Mouse (Mus musculus) telencephalon, adult 2 months (tissue): ENCODE measurements around the gene Il10rb.
A peak's percentile ranks its signal among the peaks of the same experiment; 100 is the strongest.
"Not testable (repeated sequence)": the region's sequence is repeated elsewhere in the genome, so short reads cannot be mapped to it uniquely, and the experiment has no call there.

Source experiments
- DNase-seq: peaks from one replicate; pipeline ENCODE4 v3.0.0-alpha.2; 2011; ENCODE audit warnings: low read depth, low spot score

The Il10rb gene

DNA sequence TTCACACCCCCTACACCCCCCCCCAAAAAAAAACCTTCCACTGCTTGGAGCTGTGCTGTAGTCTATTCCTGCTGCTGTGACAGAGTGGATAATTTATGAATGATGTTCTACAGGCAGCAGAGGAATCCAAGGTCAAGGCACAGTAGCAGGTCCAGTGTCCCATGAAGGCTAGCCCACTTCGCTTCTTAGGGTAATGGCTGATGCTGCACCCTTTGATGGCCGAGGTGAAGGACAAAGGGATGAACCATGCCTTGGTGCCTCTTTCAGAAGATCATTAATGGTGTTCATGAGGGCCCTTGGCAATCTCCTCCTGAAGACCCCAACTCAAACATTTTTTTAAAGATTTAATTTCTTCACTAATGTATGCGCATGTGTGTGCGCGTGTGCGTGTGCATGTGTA is 10.4 kb downstream of the Il10rb start:
- DNase-seq, result no peak

DNA sequence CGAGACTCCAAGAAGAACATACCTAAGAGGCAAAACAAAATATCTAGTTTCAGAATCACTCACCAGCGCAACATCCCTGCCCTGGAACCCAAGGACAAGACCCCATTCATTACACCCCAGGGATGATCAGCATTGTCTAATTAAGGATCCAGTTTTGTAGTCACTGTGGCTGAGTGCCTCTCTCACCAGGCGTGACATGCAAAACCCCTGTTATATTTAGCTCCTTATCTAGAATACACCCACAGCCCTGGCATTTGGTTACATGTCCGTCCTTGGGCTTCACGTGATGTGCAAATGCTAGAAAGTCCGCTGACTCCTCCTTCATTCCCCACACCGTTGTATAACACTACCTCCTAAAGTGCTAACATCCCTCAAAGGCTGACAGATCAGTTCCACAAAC is 11.0 kb downstream of the Il10rb start:
- no peak for DNase-seq

DNA sequence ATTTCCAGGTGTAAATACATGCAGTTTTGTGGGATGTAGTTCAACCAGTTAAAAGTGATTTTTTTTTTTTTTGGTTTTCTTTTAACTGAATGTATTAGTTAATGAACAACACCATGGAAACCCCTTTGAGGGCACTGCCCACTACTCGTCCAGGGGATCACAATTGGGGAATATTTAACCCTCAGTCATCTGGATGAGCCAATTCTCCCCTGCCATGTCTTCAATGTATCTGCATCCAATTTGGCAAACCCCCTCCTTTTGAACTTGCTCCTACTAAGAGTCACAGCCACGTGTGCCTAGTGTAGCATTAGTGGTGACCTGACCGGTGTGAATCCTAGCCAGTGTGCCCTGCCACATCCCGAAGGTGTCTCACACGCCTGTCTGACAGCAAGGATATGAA is 12.6 kb downstream of the Il10rb start:
- DNase-seq, result no peak

DNA sequence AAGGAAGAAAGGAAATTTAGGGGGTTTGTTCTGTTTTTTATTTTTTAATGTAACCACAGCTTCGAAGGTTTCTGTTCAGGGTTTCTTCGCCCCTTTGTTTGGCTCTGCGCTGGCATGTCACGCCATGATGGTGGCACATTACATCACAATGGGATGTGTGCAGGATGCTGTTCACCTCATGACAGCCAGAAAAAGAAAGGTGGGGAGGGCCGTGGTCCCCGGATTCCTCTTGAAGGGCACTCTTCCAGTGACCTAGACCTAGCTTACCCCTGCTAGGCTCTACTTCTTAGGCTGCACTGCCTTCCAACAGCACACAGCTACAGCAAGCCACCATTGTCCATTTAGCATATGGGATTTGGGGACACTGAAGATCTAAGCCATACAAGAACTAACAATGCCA is 19.9 kb downstream of the Il10rb start:
- no peak for DNase-seq

DNA sequence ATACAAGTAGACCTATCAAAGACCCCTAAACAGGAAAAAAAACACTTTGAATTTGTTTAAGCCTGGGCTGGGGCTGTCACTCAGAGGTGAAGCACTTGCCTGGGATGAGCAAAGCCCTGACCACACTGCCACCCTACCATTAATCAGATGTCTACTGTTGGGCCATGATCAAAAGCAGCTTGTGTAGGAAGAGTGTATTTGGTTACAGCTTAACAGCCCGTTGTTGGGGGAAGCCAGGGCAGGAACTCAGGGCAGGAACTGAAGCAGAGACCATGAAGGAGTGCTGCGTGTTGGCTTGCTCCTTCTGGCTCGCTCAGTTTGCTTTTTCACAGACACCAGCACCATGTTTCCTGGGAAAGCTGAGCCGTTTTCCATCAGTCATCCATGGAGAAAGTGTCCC is 20.6 kb downstream of the Il10rb start:
- no peak for DNase-seq

DNA sequence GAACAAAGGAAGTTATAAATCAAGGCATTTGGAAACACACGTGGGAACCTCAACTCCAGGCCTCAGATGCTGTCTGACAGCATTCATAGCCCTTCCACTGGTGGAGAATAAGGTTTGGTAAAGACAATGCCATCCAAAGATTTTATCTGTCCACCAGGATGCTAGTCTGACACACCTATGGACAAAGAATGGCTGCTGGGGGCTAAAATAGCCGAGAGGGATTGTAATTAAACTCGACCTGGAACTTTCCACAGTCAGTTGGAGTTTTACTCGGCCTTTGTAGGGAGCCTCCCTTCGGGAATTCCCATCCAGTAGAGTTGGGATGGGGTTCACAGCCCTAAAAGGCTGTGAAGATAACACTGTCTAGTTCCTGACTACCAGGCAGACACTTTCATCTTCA is 21.5 kb downstream of the Il10rb start:
- no peak for DNase-seq

DNA sequence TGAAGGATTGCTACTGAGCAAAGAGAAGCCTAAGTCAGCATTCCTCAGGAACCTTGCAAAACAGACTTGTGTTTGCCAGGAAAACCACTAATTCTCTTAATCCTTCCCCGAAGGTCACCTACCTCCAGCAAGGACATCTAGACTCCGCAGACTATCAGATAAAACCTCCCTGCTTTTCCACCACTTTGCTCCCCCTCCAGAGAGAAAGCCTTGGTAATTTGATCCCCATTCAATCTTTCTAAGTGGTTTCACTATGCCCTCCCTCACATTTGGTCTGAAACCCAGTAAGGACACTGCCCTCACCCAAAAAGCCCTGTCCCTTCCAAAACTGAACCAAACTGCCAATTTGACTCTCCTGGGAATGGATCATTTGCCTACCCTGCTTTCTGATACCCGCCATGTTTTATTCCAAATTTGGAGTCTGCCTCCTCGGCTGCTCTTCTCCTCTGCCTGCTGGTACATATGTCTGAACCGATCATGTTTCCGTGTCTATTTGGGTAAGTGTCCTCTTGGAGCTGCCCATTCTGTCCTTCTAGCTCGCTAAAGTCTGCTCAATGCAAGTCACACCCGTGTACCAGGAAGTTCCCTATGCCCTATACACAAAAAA is 22.4 kb downstream of the Il10rb start:
- no peak for DNase-seq

DNA sequence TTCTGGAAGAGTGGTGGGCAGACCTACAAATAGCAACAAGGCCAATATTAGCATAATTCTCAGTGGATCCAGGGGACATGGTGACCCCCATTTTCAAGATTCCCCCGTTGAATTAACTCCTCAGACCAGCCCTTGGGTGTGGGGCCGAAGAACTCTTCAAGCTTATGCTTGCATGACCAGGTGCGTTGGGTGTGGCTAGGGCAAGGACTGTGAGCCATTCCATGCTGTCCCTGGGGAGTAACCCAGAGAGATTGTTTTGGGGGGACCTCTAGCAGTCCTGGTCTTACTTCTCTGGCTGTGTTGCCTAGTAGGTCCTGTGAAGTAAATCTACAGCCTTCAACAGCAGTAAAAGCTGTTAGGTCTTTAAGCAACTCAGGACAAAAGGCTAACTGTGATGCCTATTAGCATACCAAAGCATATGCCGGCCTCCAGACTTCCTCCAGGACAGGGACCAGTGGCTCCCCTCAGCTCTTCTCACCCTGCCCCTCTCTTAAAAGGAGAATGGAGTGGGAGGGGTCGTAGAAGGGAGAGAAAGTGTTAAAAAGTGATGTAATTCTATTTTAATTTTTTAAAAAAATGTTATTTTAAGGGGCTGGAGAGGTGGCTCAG is 26.9 kb downstream of the Il10rb start:
- no peak for DNase-seq

DNA sequence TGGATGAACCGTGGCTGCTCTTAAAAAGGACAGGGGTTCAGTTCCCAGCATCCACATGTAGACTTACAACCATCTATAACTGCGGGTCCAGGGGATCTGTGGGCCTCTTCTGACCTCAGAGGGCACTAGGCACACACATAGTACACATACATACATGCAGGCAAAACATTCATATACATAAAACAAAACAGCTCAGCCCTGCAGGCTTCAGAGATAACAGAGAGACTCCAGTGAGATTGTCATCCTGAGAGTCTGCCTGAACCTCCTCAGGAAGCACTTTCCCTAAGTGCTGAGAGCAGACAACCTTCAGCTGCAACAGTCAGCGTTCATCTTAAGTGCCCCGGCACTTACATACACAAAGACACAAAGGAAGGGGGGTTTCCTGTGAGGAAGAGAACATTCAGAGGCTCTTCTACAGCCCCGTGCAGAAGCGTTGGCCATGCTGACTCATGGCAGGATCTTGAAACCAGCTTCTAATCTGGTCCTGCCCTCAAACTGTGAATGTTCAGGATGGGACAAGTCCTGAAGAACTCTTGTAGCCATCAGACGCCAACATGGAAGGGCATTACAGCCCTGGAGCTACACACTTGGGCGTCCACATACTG is 27.5 kb downstream of the Il10rb start:
- no peak for DNase-seq

DNA sequence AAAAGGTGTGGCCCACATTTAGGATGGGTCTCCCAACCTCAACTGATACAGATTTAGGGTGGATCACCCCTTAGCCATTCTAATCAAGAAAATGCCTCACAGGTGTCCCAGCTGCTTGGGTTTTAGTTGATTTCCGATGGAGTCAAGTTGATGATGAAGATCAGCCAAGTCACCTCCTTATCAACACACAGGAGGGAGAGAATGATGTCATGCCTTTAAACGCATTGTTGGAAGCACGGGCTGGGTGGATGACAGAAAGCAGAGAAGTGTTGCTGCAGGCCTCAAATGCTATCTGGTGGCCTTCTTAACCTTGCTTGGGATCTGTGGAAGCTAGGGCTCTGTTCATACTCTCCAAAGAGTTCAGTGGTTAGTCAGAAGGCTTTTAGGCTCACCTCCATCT is 28.2 kb downstream of the Il10rb start:
- no peak for DNase-seq

DNA sequence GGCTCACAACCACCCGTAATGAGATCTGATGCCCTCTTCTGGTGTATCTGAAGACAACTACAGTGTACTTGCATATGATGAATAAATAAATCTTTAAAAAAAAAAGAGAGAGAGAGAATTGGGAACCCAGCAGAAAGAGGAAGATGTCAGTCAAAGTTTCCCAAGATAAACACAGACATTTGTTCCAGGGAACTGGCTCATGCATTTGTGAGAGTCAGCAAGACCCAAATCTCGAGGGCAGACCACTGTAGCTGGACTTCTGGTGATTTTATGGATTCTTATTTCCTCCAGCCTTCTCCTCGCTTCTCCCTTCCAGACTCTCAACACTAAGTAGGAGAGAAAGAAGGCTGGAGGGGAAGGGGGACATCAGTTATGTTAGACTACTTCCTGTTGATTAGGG is 32.1 kb downstream of the Il10rb start:
- DNase-seq, result no peak

DNA sequence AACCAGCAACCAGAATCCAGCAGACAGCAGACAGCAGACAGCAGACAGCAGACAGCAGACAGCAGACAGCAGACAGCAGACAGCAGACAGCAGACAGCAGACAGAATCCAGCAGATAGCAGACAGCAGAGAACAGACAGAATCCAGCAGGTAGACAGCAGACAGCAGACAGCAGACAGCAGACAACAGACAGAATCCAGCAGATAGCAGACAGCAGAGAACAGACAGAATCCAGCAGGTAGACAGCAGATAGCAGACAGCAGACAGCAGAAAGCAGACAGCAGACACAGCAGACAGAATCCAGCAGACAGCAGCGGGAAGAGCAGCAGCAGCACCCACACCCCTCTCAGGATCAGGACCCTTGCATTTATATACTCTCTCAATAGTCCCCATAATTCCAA is 32.6 kb downstream of the Il10rb start:
- not testable (repeated sequence) for DNase-seq

DNA sequence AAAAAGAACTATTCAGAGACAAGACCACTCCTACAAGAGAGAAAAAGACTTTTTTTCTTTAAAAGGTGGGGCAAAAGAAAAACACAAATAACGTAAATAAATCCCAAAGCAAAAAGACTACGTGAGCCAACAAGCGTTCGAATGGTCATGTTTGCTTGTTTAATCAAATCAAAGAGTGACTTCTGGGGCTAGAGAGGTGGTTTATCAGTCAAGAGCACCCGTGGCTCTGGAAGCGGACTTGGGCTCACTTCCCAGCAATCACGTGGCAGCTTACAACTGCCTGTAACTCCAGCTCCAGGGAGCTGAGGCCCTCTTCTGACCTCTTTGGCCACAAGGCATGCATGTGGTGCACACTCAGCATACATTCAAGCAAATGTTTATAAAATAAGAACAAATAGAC is 35.4 kb downstream of the Il10rb start:
- DNase-seq, result no peak

DNA sequence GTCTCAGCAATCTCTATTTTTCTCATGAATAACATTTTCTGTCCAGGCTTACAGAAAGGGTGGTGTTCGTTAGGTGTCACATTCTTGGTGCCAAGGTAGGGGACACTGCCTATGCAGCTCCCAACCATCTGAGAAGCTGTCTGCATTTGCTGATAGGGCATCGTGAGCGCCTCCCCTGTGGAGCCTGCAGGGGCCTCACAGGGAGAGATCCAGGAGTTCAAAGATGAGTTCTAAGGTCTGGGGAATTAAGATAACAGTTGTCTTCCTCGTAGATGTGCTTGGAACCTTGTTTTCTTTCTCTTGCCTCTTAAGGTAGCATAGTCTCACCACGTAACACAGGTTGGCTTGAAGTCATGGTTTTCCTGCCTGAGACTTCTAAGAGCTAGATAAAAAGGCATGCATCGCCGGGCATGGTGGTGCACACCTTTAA is 35.9 kb downstream of the Il10rb start:
- no peak for DNase-seq

DNA sequence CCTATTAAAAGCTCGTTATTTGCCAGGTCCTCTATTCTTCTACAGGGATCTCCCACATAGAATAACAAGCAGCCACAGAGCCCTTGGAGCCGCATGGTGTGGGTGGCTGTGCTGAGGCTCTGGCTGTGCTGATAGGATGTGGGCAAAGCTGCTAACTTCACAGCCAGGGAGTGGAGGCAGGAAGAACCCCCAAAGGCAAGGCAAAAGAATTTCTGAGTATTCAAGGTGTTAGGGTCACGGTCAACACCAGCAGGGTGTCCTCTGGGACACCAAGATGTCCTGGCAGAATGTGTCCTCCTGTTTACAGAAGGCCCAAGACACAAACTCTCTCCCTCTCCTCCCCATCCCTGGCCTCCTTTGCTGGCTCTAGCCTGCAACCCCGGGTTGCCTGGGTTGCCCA is 36.5 kb downstream of the Il10rb start:
- peak; percentile 39 for DNase-seq

DNA sequence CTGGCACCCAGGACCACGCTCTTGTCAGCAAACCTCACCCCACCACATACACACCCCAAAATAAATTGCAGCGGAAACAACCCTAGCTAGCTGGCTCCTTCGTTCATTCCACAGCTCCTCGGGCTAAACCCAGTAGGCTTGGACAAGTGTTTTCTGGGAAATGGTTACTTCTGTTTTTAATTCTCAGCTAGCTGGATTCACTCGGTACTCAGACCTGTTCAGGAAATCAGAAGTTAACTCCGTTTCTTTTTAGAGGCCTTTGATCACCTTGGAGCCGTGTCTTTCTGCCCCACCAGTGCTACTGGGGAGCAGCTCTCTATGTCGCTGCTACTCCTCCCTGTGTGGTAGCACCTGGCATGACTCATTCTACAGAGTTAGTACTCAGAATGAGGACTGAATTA is 37.2 kb downstream of the Il10rb start:
- DNase-seq, result no peak

DNA sequence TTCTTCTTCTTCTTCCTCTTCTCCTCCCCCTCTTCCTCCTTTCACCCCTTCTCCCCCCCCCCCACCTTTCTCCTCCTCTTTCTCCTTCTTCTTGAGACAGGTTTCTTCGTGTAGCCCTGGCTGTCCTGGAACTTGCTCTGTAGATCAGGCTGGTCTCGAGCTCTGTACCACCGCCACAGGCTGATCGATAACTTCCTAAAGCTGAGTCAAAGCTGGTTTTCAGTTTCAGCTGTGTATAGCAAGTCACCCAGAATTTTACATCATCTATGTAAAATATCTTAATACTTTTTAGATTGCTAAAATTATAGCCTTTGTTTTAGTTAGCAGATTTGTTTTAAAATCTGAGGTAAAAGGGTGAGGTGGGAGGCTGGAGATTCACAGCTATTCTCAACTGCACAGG is 38.9 kb downstream of the Il10rb start:
- no peak for DNase-seq

DNA sequence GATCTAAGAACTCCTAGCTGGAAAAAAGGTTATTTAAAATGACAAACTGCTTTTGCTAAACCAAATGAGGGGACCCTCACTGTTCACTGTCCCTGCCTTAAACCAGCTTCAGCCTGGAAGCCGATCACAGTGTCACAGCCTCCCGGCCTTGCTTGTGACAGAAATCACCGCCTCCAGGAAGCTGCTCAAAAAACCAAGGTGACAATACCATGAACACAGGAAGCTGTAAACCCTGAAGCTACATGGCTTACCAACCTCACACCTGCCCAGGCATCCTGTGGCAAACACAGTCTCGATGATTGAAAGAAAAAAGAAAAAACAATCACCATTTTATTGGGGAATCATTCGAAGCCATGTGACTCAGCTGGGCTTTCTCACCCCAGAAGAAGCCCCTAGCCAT is 39.6 kb downstream of the Il10rb start:
- no peak for DNase-seq

DNA sequence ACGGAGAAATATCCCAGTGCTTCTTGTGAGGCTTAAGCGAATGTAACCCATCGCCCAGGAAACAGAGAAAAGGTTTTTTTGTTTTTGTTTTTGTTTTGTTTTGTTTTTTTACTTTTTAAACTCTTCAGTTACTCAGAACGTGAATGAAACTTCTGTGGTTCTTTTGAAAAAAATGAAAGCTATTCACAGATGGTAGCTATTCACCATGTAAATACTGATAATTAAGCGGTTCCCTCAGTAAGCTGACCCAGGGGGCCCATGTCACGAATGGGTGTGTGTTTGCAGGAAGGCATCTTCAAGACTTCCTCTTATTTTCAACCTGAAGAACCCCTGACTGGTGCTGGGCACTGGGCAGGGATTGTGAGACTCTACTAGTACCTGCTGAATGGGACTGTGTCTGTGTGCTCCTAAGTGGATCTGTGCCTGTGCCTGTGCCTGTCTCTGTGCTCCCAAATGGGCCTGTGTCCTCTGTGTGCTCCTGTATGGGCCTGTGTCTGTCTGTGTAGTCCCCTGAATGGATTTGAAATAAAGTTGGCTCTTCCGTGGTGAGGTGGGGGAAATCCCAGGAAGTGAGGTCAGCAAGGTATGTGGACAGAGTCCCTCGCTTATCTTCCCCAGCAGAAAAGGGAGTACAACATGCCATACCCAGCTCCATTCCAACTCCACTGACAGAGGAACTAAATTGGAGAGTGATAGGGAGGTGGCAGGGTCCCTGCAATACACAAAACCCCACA is 41.0 kb downstream of the Il10rb start:
- DNase-seq, result no peak

DNA sequence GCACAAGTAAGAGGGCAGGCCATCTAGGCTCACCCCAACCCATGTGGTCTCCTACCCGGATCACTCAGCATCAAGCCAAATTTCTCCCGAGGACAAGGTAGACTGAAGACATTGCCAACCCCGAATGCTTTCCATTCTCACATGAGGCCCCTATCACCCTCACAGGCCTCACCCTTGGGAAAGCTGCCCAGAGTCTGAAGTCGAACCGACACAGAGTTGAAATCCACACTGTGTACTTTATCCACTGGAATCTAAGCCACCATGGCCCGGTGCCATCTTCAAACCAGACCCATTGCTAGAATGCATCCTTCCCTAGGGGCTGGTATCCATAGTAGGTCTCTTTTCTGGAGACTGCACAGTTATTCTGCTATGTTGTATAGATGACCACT is 41.5 kb downstream of the Il10rb start:
- DNase-seq, result no peak

DNA sequence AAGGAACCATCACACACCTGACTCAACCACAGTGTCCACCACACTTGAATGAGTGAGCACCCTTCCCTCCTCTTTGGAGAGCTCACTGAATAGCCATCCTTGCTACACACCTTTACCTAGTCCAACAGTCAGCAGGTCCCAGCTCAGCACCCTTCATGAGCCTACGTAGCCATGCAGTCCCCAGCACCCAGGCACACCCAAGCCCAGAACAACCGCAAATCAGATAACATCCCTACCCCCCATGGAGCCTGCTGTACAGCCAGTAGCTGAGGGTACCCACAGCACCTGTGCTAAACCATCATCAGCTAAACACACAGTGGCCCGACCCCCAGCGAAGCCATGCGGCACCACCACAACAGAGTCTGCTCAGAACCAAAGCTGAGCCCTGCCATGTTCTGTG is 42.1 kb downstream of the Il10rb start:
- no peak for DNase-seq

DNA sequence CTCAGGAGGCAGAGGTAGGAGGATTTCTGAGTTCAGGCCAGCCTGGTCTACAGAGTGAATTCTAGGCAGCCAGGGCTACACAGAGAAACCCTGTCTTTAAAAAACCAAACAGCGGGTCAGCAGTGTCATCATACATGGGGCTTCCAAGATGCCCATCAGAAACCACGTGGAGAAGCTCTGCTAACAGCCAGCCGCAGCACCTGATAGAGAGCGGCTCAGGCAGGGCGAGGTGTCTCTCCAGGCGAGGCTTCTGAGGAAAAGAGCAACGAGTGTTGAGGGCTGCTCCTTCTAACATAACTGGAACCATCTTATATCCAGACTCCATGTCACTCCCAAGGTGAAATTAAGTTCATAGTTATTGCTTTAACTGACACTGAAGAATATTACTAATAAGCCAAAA is 42.9 kb downstream of the Il10rb start:
- DNase-seq, result no peak
